Mouse (Mus musculus) embryonic facial prominence, embryonic 13.5 days (tissue): Measurements from ENCODE around the gene Fam19a5. TPM values are rescaled to one million over a fixed set of nuclear protein-coding genes. Genes with fewer than 3 reads are reported as not detected.
A peak's percentile ranks its signal among the peaks of the same experiment; 100 is the strongest.

Source experiments
- ATAC-seq: fragments of 200-750 bp; cut with Nextera tagmentation; 2 replicates; pipeline ENCODE4 v1.8.0; 2017; ENCODE audit warnings: low read depth; ENCODE audit not compliant: insufficient number of reproducible peaks, insufficient read depth, low FRiP score, low TSS enrichment
- H3K27ac ChIP-seq: fragments of 300-500 bp; sonication (generic); 2 replicates; pipeline ENCODE4 v1.5.1; 2015; ENCODE audit warnings: moderate library complexity, mild to moderate bottlenecking, inconsistent platforms
- H3K27me3 ChIP-seq: fragments of 300-500 bp; sonication (generic); 2 replicates; pipeline ENCODE4 v1.6.1; 2015; ENCODE audit warnings: mild to moderate bottlenecking, inconsistent platforms
- H3K36me3 ChIP-seq: fragments of 300-500 bp; sonication (generic); 2 replicates; pipeline ENCODE4 v1.6.1; 2015; ENCODE audit warnings: mild to moderate bottlenecking, inconsistent platforms
- H3K4me1 ChIP-seq: fragments of 300-500 bp; sonication (generic); 2 replicates; pipeline ENCODE4 v1.6.1; 2015; ENCODE audit warnings: inconsistent platforms
- H3K4me2 ChIP-seq: fragments of 300-500 bp; sonication (generic); 2 replicates; pipeline ENCODE4 v1.6.1; 2015; ENCODE audit warnings: moderate library complexity, mild to moderate bottlenecking, inconsistent platforms
- H3K4me3 ChIP-seq: fragments of 300-500 bp; sonication (generic); 2 replicates; pipeline ENCODE4 v1.5.1; 2015; ENCODE audit warnings: mild to moderate bottlenecking, inconsistent platforms
- H3K9ac ChIP-seq: fragments of 300-500 bp; sonication (generic); 2 replicates; pipeline ENCODE4 v1.6.1; 2015; ENCODE audit warnings: mild to moderate bottlenecking, inconsistent platforms
- H3K9me3 ChIP-seq: fragments of 300-500 bp; sonication (generic); 2 replicates; pipeline ENCODE4 v1.6.1; 2016; ENCODE audit warnings: inconsistent platforms
- WGBS: fragments of 180-500 bp; shearing (Covaris S2); methylation state at CpG from one replicate; pipeline ENCODE4 v1.1.7; 2015; ENCODE audit warnings: mixed read lengths; 5-methylcytosine and 5-hydroxymethylcytosine counted together
- polyA plus RNA-seq: library from polyadenylated mRNA; unstranded; fragments of >200 nt; fragmentation: Nextera tagmentation; extraction: Ambion mirVana; gene quantifications from 2 replicates; pipeline ENCODE4 v1.2.1, GENCODE M21; 2015

Fam19a5 gene
- polyA plus RNA-seq, 1 experiment from 2014 or later, result 4.1 TPM

DNA sequence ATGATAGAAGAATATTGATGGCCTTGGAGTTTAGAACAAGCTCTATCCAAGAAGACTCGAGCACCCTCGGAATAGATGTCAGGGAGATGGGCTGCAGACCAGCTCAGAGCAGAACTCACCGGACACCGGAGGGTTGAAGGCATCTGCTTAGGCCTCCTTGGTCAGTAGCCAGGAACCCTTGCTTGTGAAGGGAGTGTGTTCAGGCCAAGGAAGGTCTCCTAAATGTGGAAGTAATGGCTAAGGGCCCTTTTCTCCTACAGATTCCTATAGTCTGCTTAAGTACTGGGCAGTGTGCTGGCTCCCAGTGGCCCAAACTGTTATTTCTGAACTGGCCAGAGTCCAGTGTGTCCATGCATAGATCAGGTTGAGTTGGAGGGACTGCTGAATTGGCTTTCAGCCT is 53.7 kb downstream of the Fam19a5 start:
- ATAC-seq, result no peak
- H3K4me3 ChIP-seq, result no peak overlapping the region
- H3K36me3 ChIP-seq, result no peaks in the 10 kb centered on the region
- no peaks in the 10 kb centered on the region for H3K4me1 ChIP-seq
- no peak overlapping the region for H3K27ac ChIP-seq
- 93% methylated on average over 4 of the region's 4 CpGs for WGBS
- H3K4me2 ChIP-seq, result no peak overlapping the region
- H3K27me3 ChIP-seq, result no peaks in the 10 kb centered on the region
- H3K9ac ChIP-seq, result no peak overlapping the region
- no peaks in the 10 kb centered on the region for H3K9me3 ChIP-seq

- H3K9ac ChIP-seq, result no peak overlapping the region
- no peak overlapping the region for H3K4me3 ChIP-seq
- 90% methylated on average over 4 of the region's 4 CpGs for WGBS
- no peak overlapping the region for H3K4me2 ChIP-seq
- ATAC-seq, result no peak; the same call in 1 of the 2 replicates
- H3K4me1 ChIP-seq, result no peaks in the 10 kb centered on the region
- H3K27ac ChIP-seq, result no peak overlapping the region
- no peaks in the 10 kb centered on the region for H3K36me3 ChIP-seq
- H3K27me3 ChIP-seq, result no peaks in the 10 kb centered on the region
- H3K9me3 ChIP-seq, result no peaks in the 10 kb centered on the region
These were observed 54.5 kb downstream of the Fam19a5 start for GRCm38 (mm10) chr15:87598636-87599035.

- no peak for ATAC-seq
- 67% methylated on average over 1 of the region's 1 CpGs for WGBS
- H3K27me3 ChIP-seq, result no peaks in the 10 kb centered on the region
- no peaks in the 10 kb centered on the region for H3K4me1 ChIP-seq
- no peak overlapping the region for H3K4me2 ChIP-seq
- H3K9me3 ChIP-seq, result no peaks in the 10 kb centered on the region
- H3K36me3 ChIP-seq, result no peaks in the 10 kb centered on the region
- H3K4me3 ChIP-seq, result no peak overlapping the region
- no peak overlapping the region for H3K27ac ChIP-seq
- H3K9ac ChIP-seq, result no peak overlapping the region
These were observed 59.2 kb downstream of the Fam19a5 start for GRCm38 (mm10) chr15:87603316-87603715.

- WGBS, result 59% methylated on average over 9 of the region's 9 CpGs
- no peak overlapping the region for H3K27ac ChIP-seq
These were observed 61.6 kb downstream of the Fam19a5 start for GRCm38 (mm10) chr15:87605504-87606280.

DNA sequence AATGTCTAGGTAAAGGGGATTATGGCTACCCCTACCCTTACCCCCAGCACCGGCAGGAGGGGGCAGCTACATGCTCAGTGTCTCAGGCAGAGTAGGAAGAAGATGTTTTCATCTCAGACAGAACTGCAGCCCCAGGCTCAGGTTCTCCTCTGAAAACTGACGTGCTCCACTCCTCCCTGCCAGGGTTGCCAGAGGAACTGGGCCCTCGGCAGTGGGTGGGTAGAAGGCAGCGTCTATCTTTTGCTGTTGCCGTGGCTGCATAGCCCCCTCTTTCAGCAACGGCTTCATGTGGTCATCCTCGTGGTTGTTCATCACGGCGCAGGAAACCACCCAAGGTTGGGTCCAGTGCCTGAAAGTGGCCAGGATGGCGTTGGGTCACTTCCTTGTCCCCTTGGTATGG is 62.6 kb downstream of the Fam19a5 start:
- H3K9ac ChIP-seq, result no peak overlapping the region
- no peaks in the 10 kb centered on the region for H3K9me3 ChIP-seq
- no peak overlapping the region for H3K4me3 ChIP-seq
- H3K27me3 ChIP-seq, result no peaks in the 10 kb centered on the region
- H3K36me3 ChIP-seq, result no peaks in the 10 kb centered on the region
- H3K4me2 ChIP-seq, result no peak overlapping the region
- ATAC-seq, result no peak
- no peak overlapping the region for H3K27ac ChIP-seq
- H3K4me1 ChIP-seq, result no peaks in the 10 kb centered on the region
- WGBS, result 82% methylated on average over 10 of the region's 10 CpGs

More at GRCm38 (mm10) chr15:87605504-87606280, 61.6 kb downstream of the Fam19a5 start:
- Histone ChIP-seq H3K4me1 (no peaks in the 10 kb centered on the region), H3K9me3 (no peaks in the 10 kb centered on the region), H3K36me3 (no peaks in the 10 kb centered on the region), H3K27me3 (no peaks in the 10 kb centered on the region), H3K9ac (no peak overlapping the region), H3K4me3 (no peak overlapping the region), H3K4me2 (no peak overlapping the region)
- 0 out of 2 replicates have a peak, but pooled peaks have one; percentile 52 for ATAC-seq

- 86% methylated on average over 1 of the region's 1 CpGs for WGBS
- Histone ChIP-seq H3K4me3 (no peak overlapping the region), H3K9ac (no peak overlapping the region)
These were observed 65.1 kb downstream of the Fam19a5 start for GRCm38 (mm10) chr15:87609236-87609635.

GRCm38 (mm10) chr15:87623966-87624609 is 80.0 kb downstream of the Fam19a5 start:
- peak; percentile 84 for ATAC-seq
- under 1% methylated on average over 83 of the region's 86 CpGs for WGBS
- Histone ChIP-seq H3K4me3 (peak overlapping the region; percentile 67), H3K27me3 (peaks cover 49% of the 10 kb centered on the region), H3K4me2 (peak overlapping the region; percentile 94), H3K36me3 (no peaks in the 10 kb centered on the region), H3K9ac (peak overlapping the region; percentile 78), H3K9me3 (no peaks in the 10 kb centered on the region), H3K27ac (peak overlapping the region; percentile 28; the same call in 1 of the 2 replicates), H3K4me1 (peaks cover 7% of the 10 kb centered on the region)

More at GRCm38 (mm10) chr15:87609236-87609635, 65.1 kb downstream of the Fam19a5 start:
- H3K9me3 ChIP-seq, result no peaks in the 10 kb centered on the region
- H3K36me3 ChIP-seq, result no peaks in the 10 kb centered on the region
- H3K27me3 ChIP-seq, result no peaks in the 10 kb centered on the region
- no peaks in the 10 kb centered on the region for H3K4me1 ChIP-seq
- no peak for ATAC-seq
- H3K27ac ChIP-seq, result no peak overlapping the region
- no peak overlapping the region for H3K4me2 ChIP-seq

DNA sequence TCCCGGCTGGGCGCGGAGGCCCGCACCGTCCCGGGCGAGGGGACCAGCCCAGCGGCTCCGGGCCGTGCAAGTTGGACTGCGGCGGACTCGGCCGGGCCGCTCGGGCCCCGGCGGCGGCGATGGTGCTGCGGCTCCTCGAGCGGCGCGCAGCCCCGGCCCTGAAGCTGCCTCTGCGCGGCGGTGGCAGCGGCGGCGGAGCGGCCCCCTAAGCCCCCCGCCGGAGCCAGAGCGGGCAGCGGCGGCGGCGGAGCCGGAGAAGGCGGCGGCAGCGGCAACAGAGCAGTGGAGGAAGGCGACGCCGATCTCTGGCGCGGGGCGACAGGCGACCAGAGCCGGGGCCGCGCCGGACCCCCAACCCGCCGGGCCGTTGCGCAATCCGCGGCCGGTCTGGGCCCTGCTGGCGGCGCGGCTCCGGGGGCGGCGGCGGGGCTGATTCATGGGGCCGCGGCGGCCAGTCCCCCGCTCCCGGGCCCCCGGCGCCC is 80.6 kb downstream of the Fam19a5 start:
- Histone ChIP-seq H3K4me3 (peak overlapping the region; percentile 67), H3K9ac (peak overlapping the region; percentile 78), H3K4me2 (peak overlapping the region; percentile 94), H3K4me1 (peaks cover 7% of the 10 kb centered on the region), H3K36me3 (no peaks in the 10 kb centered on the region), H3K27me3 (peaks cover 49% of the 10 kb centered on the region), H3K9me3 (no peaks in the 10 kb centered on the region), H3K27ac (peak overlapping the region; percentile 28; the same call in 1 of the 2 replicates)
- WGBS, result under 1% methylated on average over 53 of the region's 76 CpGs
- no peak; the same call in 1 of the 2 replicates for ATAC-seq

GRCm38 (mm10) chr15:87625236-87626023 is 81.3 kb downstream of the Fam19a5 start:
- peak overlapping the region; percentile 94 for H3K4me2 ChIP-seq
- peaks cover 49% of the 10 kb centered on the region for H3K27me3 ChIP-seq
- under 1% methylated on average over 54 of the region's 68 CpGs for whole genome bisulfite sequencing
- peak overlapping the region; percentile 78 for H3K9ac ChIP-seq
- H3K9me3 ChIP-seq, result no peaks in the 10 kb centered on the region
- 0 out of 2 replicates have a peak overlapping the region, but pooled peaks have one; percentile 28 for H3K27ac ChIP-seq
- H3K4me1 ChIP-seq, result peaks cover 7% of the 10 kb centered on the region
- ATAC-seq, result peak; percentile 67
- no peaks in the 10 kb centered on the region for H3K36me3 ChIP-seq
- H3K4me3 ChIP-seq, result peak overlapping the region; percentile 67

GRCm38 (mm10) chr15:87635272-87635671 is 91.2 kb downstream of the Fam19a5 start:
- Histone ChIP-seq H3K4me2 (no peak overlapping the region), H3K4me3 (no peak overlapping the region), H3K9ac (no peak overlapping the region), H3K27ac (no peak overlapping the region), H3K36me3 (no peaks in the 10 kb centered on the region), H3K9me3 (no peaks in the 10 kb centered on the region), H3K27me3 (no peaks in the 10 kb centered on the region), H3K4me1 (no peaks in the 10 kb centered on the region)
- WGBS, result 93% methylated on average over 5 of the region's 5 CpGs
- ATAC-seq, result no peak

DNA sequence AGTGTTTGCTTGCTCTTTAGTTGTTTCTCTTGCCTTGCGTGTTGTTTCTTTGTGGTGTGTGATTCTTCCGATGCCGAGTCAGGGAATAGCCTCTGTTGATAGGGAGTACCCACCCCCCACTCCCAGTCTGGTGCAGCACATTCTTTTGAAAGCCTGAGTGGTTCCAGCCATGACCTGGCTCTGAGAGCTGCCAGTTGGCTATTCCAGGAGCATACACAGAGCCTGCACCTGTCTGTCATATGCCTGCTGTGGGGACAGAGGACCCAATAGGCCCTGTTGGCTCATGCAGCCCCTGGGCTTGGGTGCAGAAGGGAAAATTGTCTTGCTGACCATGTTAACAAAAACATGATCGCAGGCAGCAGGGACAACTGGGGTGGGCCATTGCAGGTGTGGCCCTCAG is 92.3 kb downstream of the Fam19a5 start:
- no peak for ATAC-seq
- Histone ChIP-seq H3K4me2 (no peak overlapping the region), H3K9me3 (no peaks in the 10 kb centered on the region), H3K4me3 (no peak overlapping the region), H3K9ac (no peak overlapping the region), H3K27me3 (no peaks in the 10 kb centered on the region), H3K27ac (no peak overlapping the region), H3K36me3 (no peaks in the 10 kb centered on the region), H3K4me1 (no peaks in the 10 kb centered on the region)
- WGBS, result 85% methylated on average over 4 of the region's 4 CpGs
